Mouse (Mus musculus) liver, embryonic 16.5 days (tissue): Measurements from ENCODE around the gene Agtrap. TPM values are rescaled to one million over a fixed set of nuclear protein-coding genes. Genes with fewer than 3 reads are reported as not detected.
A peak's percentile ranks its signal among the peaks of the same experiment; 100 is the strongest.

Experiments
- ATAC-seq: fragments of 200-750 bp; cut with Nextera tagmentation; 2 replicates; pipeline ENCODE4 v1.8.0; 2017; ENCODE audit warnings: low read depth, mild to moderate bottlenecking, moderate number of reproducible peaks, moderate library complexity
- H3K27ac ChIP-seq: fragments of 300-500 bp; sonication (generic); 2 replicates; pipeline ENCODE4 v1.5.1; 2014; ENCODE audit warnings: mild to moderate bottlenecking, low read length
- H3K27me3 ChIP-seq: fragments of 300-500 bp; sonication (generic); 2 replicates; pipeline ENCODE4 v1.6.1; 2014; ENCODE audit warnings: low read depth, low read length, mixed read lengths; ENCODE audit not compliant: control insufficient read depth, insufficient read depth
- H3K36me3 ChIP-seq: fragments of 300-500 bp; sonication (generic); 2 replicates; pipeline ENCODE4 v1.6.1; 2014; ENCODE audit warnings: mild to moderate bottlenecking; ENCODE audit not compliant: control insufficient read depth, insufficient read depth
- H3K4me1 ChIP-seq: fragments of 300-500 bp; sonication (generic); 2 replicates; pipeline ENCODE4 v1.6.1; 2014; ENCODE audit warnings: low read depth, low read length, mixed read lengths; ENCODE audit not compliant: control insufficient read depth
- H3K4me2 ChIP-seq: fragments of 300-500 bp; sonication (generic); 2 replicates; pipeline ENCODE4 v1.6.1; 2014; ENCODE audit warnings: low read depth, low read length, mixed read lengths
- H3K4me3 ChIP-seq: fragments of 300-500 bp; sonication (generic); 2 replicates; pipeline ENCODE4 v1.5.1; 2014; ENCODE audit warnings: low read depth, mild to moderate bottlenecking, low read length
- H3K9ac ChIP-seq: fragments of 300-500 bp; sonication (generic); 2 replicates; pipeline ENCODE4 v1.6.1; 2014; ENCODE audit warnings: low read depth, low read length
- H3K9me3 ChIP-seq: fragments of 300-500 bp; sonication (generic); replicated peaks from 2 replicates; pipeline ENCODE4 v1.6.1; 2016; ENCODE audit warnings: low read length; ENCODE audit not compliant: control insufficient read depth
- WGBS: fragments of 180-500 bp; shearing (Covaris S2); extraction: QIAGEN DNeasy Blood & Tissue Kit; methylation state at CpG from one replicate; pipeline ENCODE4 v1.1.7; 2014; ENCODE audit not compliant: insufficient replicate concordance; 5-methylcytosine and 5-hydroxymethylcytosine counted together
- polyA plus RNA-seq: library from polyadenylated mRNA; unstranded; fragments of >200 nt; fragmentation: Nextera tagmentation; extraction: Ambion mirVana; gene quantifications from 2 replicates; pipeline ENCODE4 v1.2.1, GENCODE M21; 2015

The Agtrap gene
- polyA plus RNA-seq, 1 experiment from 2014 or later = 9.4 TPM

- Histone ChIP-seq H3K9ac (no peak overlapping the region; the same call in 1 of the 2 replicates), H3K4me1 (peaks cover 44% of the 10 kb centered on the region), H3K27me3 (no peaks in the 10 kb centered on the region), H3K4me3 (no peak overlapping the region), H3K4me2 (0 out of 2 replicates have a peak overlapping the region, but pooled peaks have one; percentile 24), H3K36me3 (0 out of 2 replicates have a peak, but pooled peaks cover 4% of the 10 kb centered on the region), H3K27ac (peak overlapping the region; percentile 64), H3K9me3 (no peaks in the 10 kb centered on the region)
- WGBS = 18% methylated on average over 21 of the region's 21 CpGs
- ATAC-seq = 0 out of 2 replicates have a peak, but pooled peaks have one; percentile 8
These were observed 4.5 kb downstream of the Agtrap start for GRCm38 (mm10) chr4:148083176-148083899.

GRCm38 (mm10) chr4:148082257-148083044, 5.4 kb downstream of the Agtrap start:
- peak overlapping the region; percentile 24 for H3K4me2 ChIP-seq
- 0 out of 2 replicates have a peak overlapping the region, but pooled peaks have one; percentile 4 for H3K9ac ChIP-seq
- ATAC-seq = peak; percentile 51
- WGBS = 25% methylated on average over 12 of the region's 12 CpGs
- no peaks in the 10 kb centered on the region for H3K27me3 ChIP-seq
- no peak overlapping the region for H3K4me3 ChIP-seq
- H3K9me3 ChIP-seq = no peaks in the 10 kb centered on the region
- peak overlapping the region; percentile 64 for H3K27ac ChIP-seq
- H3K36me3 ChIP-seq = 0 out of 2 replicates have a peak, but pooled peaks cover 4% of the 10 kb centered on the region
- H3K4me1 ChIP-seq = peaks cover 38% of the 10 kb centered on the region

- H3K9ac ChIP-seq = no peak overlapping the region
- 86% methylated on average over 10 of the region's 10 CpGs for whole genome bisulfite sequencing
- no peak for ATAC-seq
- no peaks in the 10 kb centered on the region for H3K27me3 ChIP-seq
- no peak overlapping the region for H3K4me3 ChIP-seq
- H3K4me1 ChIP-seq = peaks cover 31% of the 10 kb centered on the region
- H3K27ac ChIP-seq = no peak overlapping the region
- H3K36me3 ChIP-seq = 0 out of 2 replicates have a peak, but pooled peaks cover 4% of the 10 kb centered on the region
- no peak overlapping the region for H3K4me2 ChIP-seq
- no peaks in the 10 kb centered on the region for H3K9me3 ChIP-seq
These were observed 6.6 kb downstream of the Agtrap start for GRCm38 (mm10) chr4:148081201-148081600.

GRCm38 (mm10) chr4:148080597-148080973, 7.2 kb downstream of the Agtrap start:
- 74% methylated on average over 1 of the region's 1 CpGs for WGBS
- 0 out of 2 replicates have a peak, but pooled peaks cover 4% of the 10 kb centered on the region for H3K36me3 ChIP-seq
- no peak overlapping the region for H3K9ac ChIP-seq
- H3K27me3 ChIP-seq = no peaks in the 10 kb centered on the region
- no peak overlapping the region for H3K4me3 ChIP-seq
- ATAC-seq = no peak
- H3K9me3 ChIP-seq = no peaks in the 10 kb centered on the region
- no peak overlapping the region for H3K27ac ChIP-seq
- peaks cover 31% of the 10 kb centered on the region for H3K4me1 ChIP-seq
- no peak overlapping the region for H3K4me2 ChIP-seq

- H3K4me2 ChIP-seq = no peak overlapping the region
- no peak for ATAC-seq
- 72% methylated on average over 8 of the region's 8 CpGs for WGBS
These were observed 7.8 kb downstream of the Agtrap start for GRCm38 (mm10) chr4:148079944-148080596.

GRCm38 (mm10) chr4:148079212-148079611, 8.6 kb downstream of the Agtrap start:
- Histone ChIP-seq H3K4me1 (peaks cover 26% of the 10 kb centered on the region), H3K4me2 (no peak overlapping the region), H3K9me3 (no peaks in the 10 kb centered on the region), H3K27me3 (no peaks in the 10 kb centered on the region), H3K4me3 (no peak overlapping the region), H3K27ac (no peak overlapping the region), H3K9ac (no peak overlapping the region), H3K36me3 (0 out of 2 replicates have a peak, but pooled peaks cover 4% of the 10 kb centered on the region)
- no peak for ATAC-seq
- WGBS = 63% methylated on average over 6 of the region's 6 CpGs

More at GRCm38 (mm10) chr4:148079944-148080596, 7.8 kb downstream of the Agtrap start:
- Histone ChIP-seq H3K27me3 (no peaks in the 10 kb centered on the region), H3K4me3 (no peak overlapping the region), H3K9ac (no peak overlapping the region), H3K4me1 (peaks cover 29% of the 10 kb centered on the region), H3K36me3 (0 out of 2 replicates have a peak, but pooled peaks cover 4% of the 10 kb centered on the region), H3K27ac (no peak overlapping the region), H3K9me3 (no peaks in the 10 kb centered on the region)

GRCm38 (mm10) chr4:148075881-148076280, 11.9 kb downstream of the Agtrap start:
- no peaks in the 10 kb centered on the region for H3K9me3 ChIP-seq
- H3K4me3 ChIP-seq = no peak overlapping the region
- 64% methylated on average over 6 of the region's 6 CpGs for WGBS
- no peak overlapping the region for H3K9ac ChIP-seq
- H3K27ac ChIP-seq = no peak overlapping the region
- H3K36me3 ChIP-seq = no peaks in the 10 kb centered on the region
- H3K4me2 ChIP-seq = no peak overlapping the region
- no peak for ATAC-seq
- H3K4me1 ChIP-seq = peaks cover 5% of the 10 kb centered on the region
- H3K27me3 ChIP-seq = no peaks in the 10 kb centered on the region

- no peaks in the 10 kb centered on the region for H3K27me3 ChIP-seq
- peak overlapping the region; percentile 43 for H3K4me3 ChIP-seq
- peak; percentile 65 for ATAC-seq
- peak overlapping the region; percentile 58 for H3K4me2 ChIP-seq
- peaks cover 5% of the 10 kb centered on the region for H3K4me1 ChIP-seq
- H3K36me3 ChIP-seq = no peaks in the 10 kb centered on the region
- no peak overlapping the region for H3K27ac ChIP-seq
- H3K9me3 ChIP-seq = no peaks in the 10 kb centered on the region
- 29% methylated on average over 21 of the region's 21 CpGs for WGBS
- peak overlapping the region; percentile 19 for H3K9ac ChIP-seq
These were observed 12.6 kb downstream of the Agtrap start for GRCm38 (mm10) chr4:148075259-148075658.
